Mouse (Mus musculus): ENCODE data around the gene C1qtnf7. TPM values are rescaled to one million over a fixed set of nuclear protein-coding genes. Genes with fewer than 3 reads are reported as not detected.

The C1qtnf7 gene
- total and polyA plus RNA-seq, 2 experiments from 2014 or later = 1.0 to 1.5 TPM

DNA sequence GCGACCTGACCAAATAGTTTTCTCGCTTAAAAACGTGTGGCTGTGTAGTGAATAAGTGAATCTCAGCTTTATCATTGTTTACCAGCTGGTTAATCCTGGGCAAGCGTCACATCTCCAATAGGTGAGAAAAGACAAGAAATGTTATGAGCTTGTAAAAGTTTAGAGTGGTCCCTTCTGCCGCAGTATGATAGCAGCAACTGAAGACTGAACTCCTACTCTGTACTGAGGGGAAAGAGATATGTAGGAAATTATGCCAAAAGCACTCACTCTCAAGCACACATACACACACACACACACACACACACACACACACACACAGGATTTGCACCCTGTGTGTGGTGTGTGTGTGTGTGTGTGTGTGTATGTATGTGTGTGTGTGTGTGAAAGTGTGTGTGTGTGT, 26.2 kb downstream of the C1qtnf7 start:
- no peaks in the 10 kb centered on the region for H3K27me3 ChIP-seq (ENCODE audit: insufficient read depth, low read length)
- DNase-seq (ENCODE audit: low spot score) = no peak
- H3K9ac ChIP-seq (replicated peaks; ENCODE audit: low read length, poor library complexity, severe bottlenecking) = no peak overlapping the region
- 79% methylated on average over 5 of the region's 5 CpGs for WGBS
- no peak overlapping the region for H3K4me2 ChIP-seq (ENCODE audit: low read depth, low read length, poor library complexity, severe bottlenecking)
- no peak for ATAC-seq (ENCODE audit: low FRiP score)
- H3K9me3 ChIP-seq (ENCODE audit: low read length) = no peaks in the 10 kb centered on the region
- no peak overlapping the region for H3K27ac ChIP-seq (ENCODE audit: low read depth, low read length)
- H3K4me3 ChIP-seq (ENCODE audit: low read depth, low read length) = no peak overlapping the region
- H3K4me1 ChIP-seq (ENCODE audit: insufficient read depth, low read length) = no peaks in the 10 kb centered on the region
- TF ChIP-seq CTCF (IDR thresholded peaks at IDR 0.05) = no peak
- H3K36me3 ChIP-seq (ENCODE audit: insufficient read depth, low read length) = no peaks in the 10 kb centered on the region

DNA sequence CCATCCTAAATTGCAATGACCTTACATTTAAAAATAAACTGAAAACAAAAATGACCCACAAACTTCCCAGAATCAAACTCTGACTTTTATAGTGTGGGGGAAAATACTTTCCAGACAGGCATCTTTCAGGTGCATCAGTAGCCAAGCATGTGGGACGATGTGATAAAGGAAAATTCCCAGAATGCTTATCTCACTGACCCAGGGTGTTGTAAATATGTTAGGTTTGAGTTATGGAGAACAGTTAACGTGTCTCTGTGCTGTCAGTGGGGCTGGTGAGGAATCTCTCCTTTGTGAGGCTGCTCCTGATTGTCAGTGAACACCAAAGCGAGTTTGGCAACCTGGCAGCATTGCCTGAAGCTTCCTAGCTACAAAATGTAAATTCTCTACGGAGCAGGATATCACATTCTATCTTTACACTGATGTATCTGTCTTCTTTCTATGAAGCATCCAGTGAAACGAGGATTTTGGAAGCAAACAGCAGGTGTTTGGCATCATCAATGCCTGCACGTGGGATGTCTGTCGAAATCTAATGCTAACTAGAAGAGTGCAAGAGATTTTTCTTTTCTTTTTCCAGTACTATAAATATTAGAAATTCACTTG, 27.0 kb downstream of the C1qtnf7 start:
- no peak overlapping the region for H3K4me2 ChIP-seq (ENCODE audit: low read depth, low read length, poor library complexity, severe bottlenecking)
- no peak overlapping the region for H3K27ac ChIP-seq (ENCODE audit: low read depth, low read length)
- peak; percentile 14 for DNase-seq (ENCODE audit: low spot score)
- no peak for TF ChIP-seq CTCF (IDR thresholded peaks at IDR 0.05)
- no peaks in the 10 kb centered on the region for H3K4me1 ChIP-seq (ENCODE audit: insufficient read depth, low read length)
- no peaks in the 10 kb centered on the region for H3K9me3 ChIP-seq (ENCODE audit: low read length)
- no peak overlapping the region for H3K9ac ChIP-seq (replicated peaks; ENCODE audit: low read length, poor library complexity, severe bottlenecking)
- 47% methylated on average over 7 of the region's 7 CpGs for WGBS
- H3K36me3 ChIP-seq (ENCODE audit: insufficient read depth, low read length) = no peaks in the 10 kb centered on the region
- no peak for ATAC-seq (ENCODE audit: low FRiP score)
- H3K27me3 ChIP-seq (ENCODE audit: insufficient read depth, low read length) = no peaks in the 10 kb centered on the region
- H3K4me3 ChIP-seq (ENCODE audit: low read depth, low read length) = no peak overlapping the region

GRCm38 (mm10) chr5:43549951-43550350, 34.6 kb downstream of the C1qtnf7 start:
- H3K27me3 ChIP-seq (ENCODE audit: insufficient read depth, low read length) = no peaks in the 10 kb centered on the region
- no peaks in the 10 kb centered on the region for H3K4me1 ChIP-seq (ENCODE audit: insufficient read depth, low read length)
- 71% methylated on average over 4 of the region's 4 CpGs for WGBS
- no peak for TF ChIP-seq CTCF (IDR thresholded peaks at IDR 0.05)
- no peak overlapping the region for H3K4me3 ChIP-seq (ENCODE audit: low read depth, low read length)
- no peaks in the 10 kb centered on the region for H3K36me3 ChIP-seq (ENCODE audit: insufficient read depth, low read length)
- H3K9ac ChIP-seq (replicated peaks; ENCODE audit: low read length, poor library complexity, severe bottlenecking) = no peak overlapping the region
- H3K9me3 ChIP-seq (ENCODE audit: low read length) = no peaks in the 10 kb centered on the region
- H3K4me2 ChIP-seq (ENCODE audit: low read depth, low read length, poor library complexity, severe bottlenecking) = no peak overlapping the region
- H3K27ac ChIP-seq (ENCODE audit: low read depth, low read length) = no peak overlapping the region
- DNase-seq (ENCODE audit: low spot score) (no peak), ATAC-seq (ENCODE audit: low FRiP score) (no peak)

- no peak overlapping the region for H3K9ac ChIP-seq (replicated peaks; ENCODE audit: low read length, poor library complexity, severe bottlenecking)
- WGBS = 64% methylated on average over 4 of the region's 4 CpGs
- ATAC-seq (ENCODE audit: low FRiP score) = no peak
These were observed 35.1 kb downstream of the C1qtnf7 start for GRCm38 (mm10) chr5:43550444-43550843.

GRCm38 (mm10) chr5:43554871-43555270, 39.5 kb downstream of the C1qtnf7 start:
- no peak overlapping the region for H3K4me2 ChIP-seq (ENCODE audit: low read depth, low read length, poor library complexity, severe bottlenecking)
- H3K36me3 ChIP-seq (ENCODE audit: insufficient read depth, low read length) = no peaks in the 10 kb centered on the region
- no peak for TF ChIP-seq CTCF (IDR thresholded peaks at IDR 0.05)
- no peak overlapping the region for H3K9ac ChIP-seq (replicated peaks; ENCODE audit: low read length, poor library complexity, severe bottlenecking)
- H3K4me1 ChIP-seq (ENCODE audit: insufficient read depth, low read length) = no peaks in the 10 kb centered on the region
- DNase-seq (ENCODE audit: low spot score) = peak; percentile 20
- no peak overlapping the region for H3K4me3 ChIP-seq (ENCODE audit: low read depth, low read length)
- H3K9me3 ChIP-seq (ENCODE audit: low read length) = no peaks in the 10 kb centered on the region
- 29% methylated on average over 2 of the region's 2 CpGs for WGBS
- no peak overlapping the region for H3K27ac ChIP-seq (ENCODE audit: low read depth, low read length)
- H3K27me3 ChIP-seq (ENCODE audit: insufficient read depth, low read length) = no peaks in the 10 kb centered on the region
- ATAC-seq (ENCODE audit: low FRiP score) = no peak

More at GRCm38 (mm10) chr5:43550444-43550843, 35.1 kb downstream of the C1qtnf7 start:
- Histone ChIP-seq H3K36me3 (ENCODE audit: insufficient read depth, low read length) (no peaks in the 10 kb centered on the region), H3K4me3 (ENCODE audit: low read depth, low read length) (no peak overlapping the region), H3K9me3 (ENCODE audit: low read length) (no peaks in the 10 kb centered on the region), H3K4me2 (ENCODE audit: low read depth, low read length, poor library complexity, severe bottlenecking) (no peak overlapping the region), H3K27me3 (ENCODE audit: insufficient read depth, low read length) (no peaks in the 10 kb centered on the region), H3K4me1 (ENCODE audit: insufficient read depth, low read length) (no peaks in the 10 kb centered on the region), H3K27ac (ENCODE audit: low read depth, low read length) (no peak overlapping the region)
- no peak for DNase-seq (ENCODE audit: low spot score)
- TF ChIP-seq CTCF (IDR thresholded peaks at IDR 0.05) = no peak

DNA sequence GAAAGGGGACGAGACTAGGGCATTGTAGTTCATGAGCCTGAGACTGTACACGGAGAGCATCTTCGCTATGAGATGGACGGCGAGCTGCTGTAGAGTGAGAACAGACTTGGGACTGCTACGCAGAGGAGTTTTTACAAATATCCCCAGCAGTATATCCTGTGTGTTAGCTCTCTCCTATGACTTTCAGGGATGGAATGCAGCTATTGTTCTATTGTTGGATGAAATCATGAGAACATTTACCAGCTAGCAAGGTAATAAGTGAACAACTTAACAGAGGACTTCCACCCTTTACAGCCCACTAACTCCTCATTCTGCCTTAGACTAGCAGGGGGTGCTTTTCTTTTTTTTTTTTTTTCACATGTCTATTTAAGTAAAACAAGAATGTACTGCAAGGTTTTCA, 40.1 kb downstream of the C1qtnf7 start:
- ATAC-seq (ENCODE audit: low FRiP score) = no peak
- Histone ChIP-seq H3K36me3 (ENCODE audit: insufficient read depth, low read length) (no peaks in the 10 kb centered on the region), H3K4me1 (ENCODE audit: insufficient read depth, low read length) (no peaks in the 10 kb centered on the region)

More for the DNA sequence above, 40.1 kb downstream of the C1qtnf7 start:
- no peaks in the 10 kb centered on the region for H3K27me3 ChIP-seq (ENCODE audit: insufficient read depth, low read length)
- H3K27ac ChIP-seq (ENCODE audit: low read depth, low read length) = no peak overlapping the region
- 76% methylated on average over 6 of the region's 6 CpGs for WGBS
- no peak for TF ChIP-seq CTCF (IDR thresholded peaks at IDR 0.05)
- DNase-seq (ENCODE audit: low spot score) = no peak
- H3K9me3 ChIP-seq (ENCODE audit: low read length) = no peaks in the 10 kb centered on the region
- H3K4me3 ChIP-seq (ENCODE audit: low read depth, low read length) = no peak overlapping the region
- H3K9ac ChIP-seq (replicated peaks; ENCODE audit: low read length, poor library complexity, severe bottlenecking) = no peak overlapping the region
- H3K4me2 ChIP-seq (ENCODE audit: low read depth, low read length, poor library complexity, severe bottlenecking) = no peak overlapping the region
